Mouse (Mus musculus): ENCODE measurements around the gene Gm16381.
"Not testable (repeated sequence)": the region's sequence is repeated elsewhere in the genome, so short reads cannot be mapped to it uniquely, and the experiment has no call there.

- TF ChIP-seq USF1 (IDR thresholded peaks at IDR 0.05; ENCODE audit: low read depth); CEBPB (IDR thresholded peaks at IDR 0.05; ENCODE audit: insufficient read depth, poor library complexity, severe bottlenecking); E2F4 (IDR thresholded peaks at IDR 0.05; ENCODE audit: insufficient read depth): not testable (repeated sequence)
Measured at GRCm38 (mm10) chr12:87602388-87602787, 42.0 kb downstream of the Gm16381 start, which contains the start of gene Oog1.
